Mouse (Mus musculus) kidney, adult 11 months (tissue): ENCODE measurements around the gene Hal.

Source experiments
- DNase-seq: peaks from one replicate; pipeline ENCODE4 v3.0.0; 2022

Gene Hal

GRCm38 (mm10) chr10:93488066-93488827 lies at the start of gene Hal:
TSS of gene Hal (plus strand) at chr10:93488768.
- no peak for DNase-seq

GRCm38 (mm10) chr10:93441501-93441900 lies 47.1 kb upstream of the Hal start:
- DNase-seq: no peak

DNA sequence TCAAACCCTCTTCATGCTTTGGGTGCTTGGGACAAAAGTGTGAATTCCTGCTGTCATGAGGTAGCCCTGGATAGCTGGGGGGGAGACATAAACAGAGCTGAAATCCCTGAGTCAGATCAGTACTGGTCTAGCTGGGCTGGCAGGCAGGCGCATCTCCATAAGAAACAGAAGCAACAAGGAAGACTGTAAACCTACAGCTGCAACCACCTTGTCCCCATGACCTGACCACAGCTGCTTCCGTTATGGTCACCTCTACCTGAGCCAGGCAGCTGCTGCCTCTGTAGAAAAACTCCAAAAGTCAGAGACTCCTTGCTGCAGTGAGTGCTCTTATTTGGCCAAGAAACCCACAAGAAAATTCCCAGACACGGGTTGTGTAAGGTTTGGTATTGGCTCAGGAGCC lies 46.4 kb upstream of the Hal start:
- no peak for DNase-seq

DNA sequence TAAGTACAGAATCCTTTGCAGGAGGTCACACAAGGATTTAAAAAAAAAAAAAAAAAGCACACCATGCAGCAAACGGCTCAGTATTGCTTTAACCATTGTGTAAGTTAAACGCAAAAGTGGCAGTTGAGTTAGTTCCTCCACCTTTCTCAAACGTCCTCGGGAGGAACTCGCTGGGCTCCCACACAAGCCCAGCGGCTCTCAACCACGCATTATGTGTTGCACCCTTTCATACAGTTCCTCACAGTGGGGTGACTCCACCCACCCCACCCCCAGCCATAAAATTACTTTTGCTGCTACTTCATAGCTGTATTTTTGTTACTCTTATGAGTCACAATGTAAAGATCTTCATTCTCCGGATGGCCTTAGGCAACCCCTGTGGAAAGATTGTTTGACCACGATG lies 44.2 kb upstream of the Hal start:
- no peak for DNase-seq

GRCm38 (mm10) chr10:93447398-93447797 lies 41.2 kb upstream of the Hal start:
- DNase-seq: no peak

DNA sequence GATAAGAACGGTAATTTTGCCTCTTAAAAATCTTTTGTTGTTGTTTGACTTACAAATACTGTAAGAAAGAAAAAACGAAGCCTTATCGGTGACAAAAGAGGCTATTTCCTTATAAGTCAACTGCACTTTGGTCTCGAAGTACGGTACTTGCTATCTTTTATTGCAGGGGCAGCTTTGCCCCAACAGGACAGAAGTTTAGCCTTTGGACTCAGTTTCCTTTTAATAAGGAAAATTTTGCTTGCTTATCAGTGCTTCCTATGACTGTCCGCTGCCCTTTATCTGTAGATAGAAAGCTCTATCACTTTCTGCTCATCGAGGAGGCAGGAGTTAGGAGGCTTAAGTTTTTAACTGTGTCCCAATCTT lies 33.9 kb upstream of the Hal start:
- no peak for DNase-seq

DNA sequence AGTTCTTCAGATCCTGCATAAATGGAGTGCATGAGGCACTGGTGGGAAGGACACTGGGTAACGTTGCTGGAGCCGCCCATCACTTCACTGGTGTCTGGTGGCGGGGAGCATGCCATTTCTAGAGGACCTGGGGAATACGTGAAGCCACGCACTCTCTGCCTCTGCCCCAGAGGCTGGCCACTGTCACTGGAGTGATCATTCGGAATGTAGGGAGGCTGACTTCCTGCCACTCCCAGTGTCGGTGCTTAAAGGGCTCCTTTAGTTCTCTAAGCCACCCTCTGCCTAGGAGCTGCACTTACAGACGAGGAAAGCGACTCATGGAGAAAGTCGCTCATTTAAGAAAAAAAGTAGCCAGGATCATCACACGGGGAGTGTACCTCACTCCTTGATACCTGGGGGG lies 28.5 kb upstream of the Hal start:
- no peak for DNase-seq

- no peak for DNase-seq
Observed at GRCm38 (mm10) chr10:93462692-93463382, 25.7 kb upstream of the Hal start.

- no peak for DNase-seq
Observed at GRCm38 (mm10) chr10:93463611-93464010, 25.0 kb upstream of the Hal start.

DNA sequence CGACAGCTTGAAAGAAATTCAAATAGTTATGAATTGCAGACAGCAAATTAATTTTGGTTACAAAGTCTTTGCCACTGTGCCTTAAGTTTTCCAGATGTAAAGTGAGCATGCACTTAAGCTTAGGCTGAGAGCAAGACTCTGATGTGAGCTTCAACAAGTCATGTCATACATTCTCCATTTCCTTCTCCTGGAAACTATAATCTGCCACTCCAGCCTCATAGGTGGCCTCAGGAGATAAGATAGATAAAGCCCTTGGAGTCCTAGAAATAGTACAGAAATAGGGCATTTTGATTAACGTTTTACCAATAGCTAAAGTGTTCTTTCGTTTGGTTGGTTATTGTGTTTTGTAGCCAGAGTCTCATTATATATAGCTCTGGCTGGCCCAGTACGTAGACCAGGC lies 21.3 kb upstream of the Hal start:
- no peak for DNase-seq

DNA sequence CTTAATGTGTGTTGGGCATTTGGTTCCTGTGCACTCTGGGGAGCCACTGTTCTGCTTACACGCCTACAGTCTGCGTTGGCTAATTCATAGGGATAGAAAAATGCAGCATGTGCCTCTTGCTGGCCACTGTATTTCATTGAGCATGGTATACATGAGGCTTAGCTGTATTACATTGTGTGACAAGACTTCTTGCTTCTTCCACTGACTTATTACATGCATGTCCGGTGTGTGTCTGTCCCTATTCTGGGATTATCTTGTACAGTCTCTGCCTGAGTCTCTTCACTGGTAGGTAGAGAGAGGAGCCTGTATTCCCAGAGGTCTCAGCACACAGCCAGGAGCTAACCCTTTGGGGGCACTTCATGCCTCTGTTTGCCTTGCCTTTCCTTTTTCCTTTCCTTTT lies 20.8 kb upstream of the Hal start:
- DNase-seq: no peak

DNA sequence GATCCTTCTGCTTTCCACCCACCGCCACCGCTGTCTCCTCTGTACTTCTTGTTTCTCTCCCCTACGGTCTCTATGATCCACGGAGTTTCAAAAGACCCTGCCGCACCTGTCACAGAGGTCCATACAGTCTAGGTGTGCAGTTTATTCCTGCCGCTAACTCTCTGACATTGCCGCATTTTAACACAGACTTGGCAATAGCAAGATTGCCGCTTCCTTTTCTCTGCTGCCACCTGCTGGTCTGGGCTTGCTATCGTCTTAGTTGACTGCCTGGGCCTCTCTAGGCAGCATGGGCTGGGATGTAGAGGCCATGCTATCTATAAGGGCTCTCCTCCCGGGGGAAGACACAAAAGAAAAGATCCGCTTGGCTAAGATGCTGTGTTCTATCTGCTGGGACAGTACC lies 17.2 kb upstream of the Hal start:
- DNase-seq: peak; percentile 66

GRCm38 (mm10) chr10:93484511-93484910 lies 4.1 kb upstream of the Hal start:
- DNase-seq: no peak

- peak; percentile 43 for DNase-seq
Observed at GRCm38 (mm10) chr10:93485055-93485691, 3.4 kb upstream of the Hal start.

- DNase-seq: peak; percentile 13
Observed at GRCm38 (mm10) chr10:93486622-93487021, 1.9 kb upstream of the Hal start.

GRCm38 (mm10) chr10:93488828-93489226 lies 259 bp downstream of the Hal start:
- no peak for DNase-seq

GRCm38 (mm10) chr10:93490451-93490850 lies 1.9 kb downstream of the Hal start:
- no peak for DNase-seq

GRCm38 (mm10) chr10:93500864-93501263 lies 12.3 kb downstream of the Hal start:
- no peak for DNase-seq

DNA sequence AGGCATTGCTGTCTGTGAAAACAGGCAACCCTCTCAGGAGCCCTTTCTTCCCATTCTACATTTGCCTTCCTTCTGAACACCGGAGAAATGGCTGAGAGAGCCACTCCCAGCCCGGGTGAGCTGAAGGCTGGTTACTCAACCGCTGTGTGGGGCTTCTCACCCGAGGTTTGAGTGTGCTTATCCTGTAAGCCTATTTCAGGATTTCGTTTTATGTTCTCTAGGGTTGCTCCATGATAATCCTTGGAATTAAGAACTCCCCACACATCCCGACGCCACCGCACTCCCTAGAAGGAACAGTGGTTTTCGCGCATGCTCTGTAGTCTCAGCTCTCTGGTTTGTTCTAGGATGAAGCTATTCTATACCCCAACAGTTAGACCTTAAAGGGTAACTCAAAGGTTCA lies 12.8 kb downstream of the Hal start:
- no peak for DNase-seq

DNA sequence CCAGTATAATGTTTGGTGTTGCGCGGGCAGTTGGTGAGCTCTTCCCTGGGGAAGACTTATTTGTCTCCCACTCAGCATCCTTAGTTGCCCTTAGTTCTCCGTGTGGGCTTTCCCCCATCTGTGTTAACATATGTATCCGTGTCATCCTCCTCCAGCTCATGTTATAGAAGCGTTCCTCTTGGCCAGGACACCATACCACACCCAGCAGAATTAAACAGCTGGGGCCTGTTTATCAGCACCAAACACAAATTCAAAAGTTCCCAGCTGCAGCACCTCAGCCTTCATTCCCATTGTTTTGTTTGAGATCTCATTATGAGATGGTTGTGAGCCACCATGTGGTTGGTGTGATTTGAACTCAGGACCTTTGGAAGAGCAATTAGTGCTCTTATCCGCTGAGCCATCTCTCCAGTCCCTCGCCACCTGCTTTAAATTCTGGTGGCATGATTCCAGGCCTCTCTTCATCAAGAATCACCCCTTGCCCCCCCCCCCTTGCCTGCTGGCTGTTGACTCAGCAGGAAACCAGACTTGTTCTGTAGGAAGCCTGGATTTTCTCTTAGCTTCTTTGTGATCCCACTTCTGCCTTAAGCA lies 19.9 kb downstream of the Hal start:
- DNase-seq: no peak

DNA sequence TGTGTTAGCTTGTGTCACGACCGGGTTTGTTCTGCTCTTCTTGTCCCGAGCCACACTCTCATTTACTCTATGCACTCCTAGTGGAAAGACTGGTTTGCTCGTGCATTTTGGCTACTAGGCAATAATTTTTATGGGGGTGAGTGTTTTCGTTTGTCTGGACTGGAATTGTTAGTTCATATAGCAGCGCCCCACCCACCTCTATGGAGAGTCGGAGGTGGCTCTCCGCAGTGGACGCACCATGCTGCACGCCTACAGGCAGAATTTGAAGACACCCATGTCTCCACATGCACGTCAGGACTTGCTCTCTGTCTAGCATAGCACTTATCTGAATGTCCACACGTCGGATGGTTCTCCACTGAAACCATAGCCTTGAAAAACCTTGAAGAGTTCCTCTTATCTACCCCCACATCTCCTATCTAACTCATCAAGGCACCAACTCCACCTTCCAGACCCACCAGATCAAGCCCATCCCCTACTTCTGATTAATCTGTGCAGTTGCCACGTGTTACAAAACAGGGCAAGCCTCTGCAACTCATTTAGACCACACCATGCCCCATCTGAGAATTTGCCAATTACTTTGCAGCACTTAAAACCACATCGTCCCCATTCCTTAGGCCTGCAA lies 21.1 kb downstream of the Hal start:
- DNase-seq: no peak

GRCm38 (mm10) chr10:93515419-93515818 lies 26.9 kb downstream of the Hal start:
- no peak for DNase-seq

- DNase-seq: no peak
Observed at GRCm38 (mm10) chr10:93515927-93516326, 27.4 kb downstream of the Hal start.
